Mouse (Mus musculus) stomach, embryonic 14.5 days (tissue): ENCODE measurements around the gene Olfr1369-ps1. TPM values are rescaled to one million over a fixed set of nuclear protein-coding genes. Genes with fewer than 3 reads are reported as not detected.
A peak's percentile ranks its signal among the peaks of the same experiment; 100 is the strongest.

ENCODE experiments used
- ATAC-seq: fragments of 200-750 bp; cut with Nextera tagmentation; 2 replicates; pipeline ENCODE4 v1.8.0; 2017; ENCODE audit warnings: low read depth, moderate TSS enrichment; ENCODE audit not compliant: insufficient number of reproducible peaks, insufficient read depth, low FRiP score
- H3K27ac ChIP-seq: fragments of 300-500 bp; sonication (generic); 2 replicates; pipeline ENCODE4 v1.5.1; 2014; ENCODE audit warnings: mild to moderate bottlenecking, low read length, moderate library complexity, mixed read lengths
- H3K27me3 ChIP-seq: fragments of 300-500 bp; sonication (generic); 2 replicates; pipeline ENCODE4 v1.6.1; 2014; ENCODE audit warnings: low read length, control low read depth, mixed read lengths; ENCODE audit not compliant: control insufficient read depth, insufficient read depth
- H3K36me3 ChIP-seq: fragments of 300-500 bp; sonication (generic); 2 replicates; pipeline ENCODE4 v1.6.1; 2014; ENCODE audit warnings: mild to moderate bottlenecking, control low read depth, low read length, moderate library complexity, mixed read lengths; ENCODE audit not compliant: control insufficient read depth, insufficient read depth
- H3K4me1 ChIP-seq: fragments of 300-500 bp; sonication (generic); 2 replicates; pipeline ENCODE4 v1.6.1; 2014; ENCODE audit warnings: low read length, control low read depth, mixed read lengths; ENCODE audit not compliant: control insufficient read depth, insufficient read depth
- H3K4me2 ChIP-seq: fragments of 300-500 bp; sonication (generic); replicated peaks from 2 replicates; pipeline ENCODE4 v1.6.1; 2014; ENCODE audit warnings: low read depth, low read length, control low read depth
- H3K4me3 ChIP-seq: fragments of 300-500 bp; sonication (generic); 2 replicates; pipeline ENCODE4 v1.5.1; 2014; ENCODE audit warnings: low read depth, low read length, control low read depth
- H3K9ac ChIP-seq: fragments of 300-500 bp; sonication (generic); replicated peaks from 2 replicates; pipeline ENCODE4 v1.6.1; 2014; ENCODE audit warnings: low read depth, mild to moderate bottlenecking, control low read depth, low read length, moderate library complexity, mixed read lengths
- H3K9me3 ChIP-seq: fragments of 300-500 bp; sonication (generic); 2 replicates; pipeline ENCODE4 v1.6.1; 2016; ENCODE audit warnings: low read depth, low read length, control low read depth; ENCODE audit not compliant: control insufficient read depth
- WGBS: fragments of 180-500 bp; shearing (Covaris S2); extraction: QIAGEN DNeasy Blood & Tissue Kit; methylation state at CpG from one replicate; pipeline ENCODE4 v1.1.7; 2014; 5-methylcytosine and 5-hydroxymethylcytosine counted together
- polyA plus RNA-seq: library from polyadenylated mRNA; unstranded; fragments of >200 nt; fragmentation: Nextera tagmentation; extraction: Ambion mirVana; gene quantifications from 2 replicates; pipeline ENCODE4 v1.2.1, GENCODE M21; 2014

Olfr1369-ps1 gene
- polyA plus RNA-seq, 1 experiment from 2014 or later = not detected

GRCm38 (mm10) chr13:21162591-21162990 lies 51.3 kb downstream of the Olfr1369-ps1 start:
- no peaks in the 10 kb centered on the region for H3K9me3 ChIP-seq
- H3K27me3 ChIP-seq = no peaks in the 10 kb centered on the region
- no peak overlapping the region for H3K4me3 ChIP-seq
- H3K9ac ChIP-seq = no peak overlapping the region
- no peak overlapping the region for H3K4me2 ChIP-seq
- ATAC-seq = no peak
- no peaks in the 10 kb centered on the region for H3K36me3 ChIP-seq
- H3K27ac ChIP-seq = no peak overlapping the region
- WGBS = 55% methylated on average over 5 of the region's 5 CpGs
- H3K4me1 ChIP-seq = no peaks in the 10 kb centered on the region

DNA sequence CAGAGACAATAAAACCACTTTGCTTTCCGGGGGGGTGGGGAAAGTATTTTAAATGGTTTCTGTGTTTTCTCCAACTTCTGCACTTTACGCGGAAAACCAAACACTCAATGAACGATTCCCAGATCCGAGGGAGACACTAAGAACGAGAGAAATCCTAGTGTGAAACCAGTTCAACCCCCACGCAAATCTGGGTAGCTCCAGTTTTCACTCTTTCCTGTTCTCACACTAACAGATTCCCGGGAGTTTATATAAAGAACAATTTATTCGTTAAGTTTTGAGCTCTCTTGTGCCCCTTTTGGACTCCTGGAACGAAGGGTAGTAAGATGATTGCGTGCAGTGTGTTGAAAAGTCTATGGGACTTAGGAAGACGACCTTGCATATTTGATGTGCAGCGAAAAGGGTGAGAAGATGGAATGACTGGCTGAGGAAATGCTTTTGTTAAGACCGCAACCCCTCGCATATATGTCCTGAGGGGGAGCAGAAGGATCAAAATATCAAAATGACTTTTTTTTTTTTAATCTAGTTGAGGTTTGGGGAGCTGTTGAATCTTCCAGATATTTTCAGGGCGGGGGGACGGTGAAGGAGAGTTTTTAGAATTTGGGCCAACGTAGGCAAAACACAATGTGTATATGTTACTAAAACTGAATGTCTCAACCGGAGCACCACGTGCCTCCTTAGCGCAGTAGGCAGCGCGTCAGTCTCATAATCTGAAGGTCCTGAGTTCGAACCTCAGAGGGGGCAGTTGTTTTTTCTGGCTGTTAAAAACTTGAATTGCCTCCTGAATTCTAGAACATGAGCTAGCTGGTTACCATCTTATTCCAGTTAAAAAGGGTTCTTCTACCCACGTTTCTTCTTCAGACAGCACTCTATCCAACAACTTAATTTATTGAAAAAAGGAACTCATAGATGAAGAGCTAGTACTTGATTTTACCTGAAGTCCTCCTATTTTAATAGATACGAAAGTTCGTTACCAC lies 55.9 kb downstream of the Olfr1369-ps1 start:
- 1% methylated on average over 27 of the region's 27 CpGs for WGBS
- ATAC-seq = peak; percentile 57; the same call in 1 of the 2 replicates
- peak overlapping the region; percentile 94 for H3K4me2 ChIP-seq
- peak overlapping the region; percentile 72; the same call in 1 of the 2 replicates for H3K27ac ChIP-seq
- no peaks in the 10 kb centered on the region for H3K9me3 ChIP-seq
- H3K4me3 ChIP-seq = peak overlapping the region; percentile 64
- H3K36me3 ChIP-seq = no peaks in the 10 kb centered on the region
- H3K4me1 ChIP-seq = peaks cover 5% of the 10 kb centered on the region; the same call in 1 of the 2 replicates
- H3K9ac ChIP-seq = peak overlapping the region; percentile 42; the same call in 1 of the 2 replicates
- no peaks in the 10 kb centered on the region for H3K27me3 ChIP-seq

DNA sequence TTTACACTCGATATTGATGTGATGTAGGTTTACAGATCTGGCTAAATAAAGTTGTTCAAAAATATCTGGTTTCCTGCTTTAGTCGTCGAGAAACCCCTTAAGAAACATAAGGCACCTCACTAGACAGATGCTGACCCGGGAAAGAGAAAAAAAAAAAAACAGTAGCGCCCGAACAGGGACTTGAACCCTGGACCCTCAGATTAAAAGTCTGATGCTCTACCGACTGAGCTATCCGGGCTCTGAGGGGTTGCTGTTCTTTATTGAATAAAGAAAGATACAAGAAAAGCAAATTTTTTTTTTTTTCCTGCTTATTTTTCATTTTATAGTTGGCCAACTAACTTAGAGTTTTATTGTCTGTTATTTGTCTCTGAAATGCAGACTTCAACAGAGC lies 56.6 kb downstream of the Olfr1369-ps1 start:
- H3K36me3 ChIP-seq = no peaks in the 10 kb centered on the region
- H3K27ac ChIP-seq = no peak overlapping the region
- H3K4me1 ChIP-seq = peaks cover 5% of the 10 kb centered on the region; the same call in 1 of the 2 replicates
- 0 out of 2 replicates have a peak, but pooled peaks have one; percentile 24 for ATAC-seq
- H3K9me3 ChIP-seq = no peaks in the 10 kb centered on the region
- H3K27me3 ChIP-seq = no peaks in the 10 kb centered on the region
- WGBS = 0% methylated on average over 8 of the region's 8 CpGs
- H3K4me2 ChIP-seq = peak overlapping the region; percentile 94
- H3K4me3 ChIP-seq = peak overlapping the region; percentile 64
- H3K9ac ChIP-seq = peak overlapping the region; percentile 25; the same call in 1 of the 2 replicates

- Histone ChIP-seq H3K27ac (peak overlapping the region; percentile 15; the same call in 1 of the 2 replicates), H3K4me1 (peaks cover 5% of the 10 kb centered on the region; the same call in 1 of the 2 replicates), H3K27me3 (no peaks in the 10 kb centered on the region), H3K4me3 (peak overlapping the region; percentile 64), H3K4me2 (peak overlapping the region; percentile 94), H3K9me3 (no peaks in the 10 kb centered on the region), H3K36me3 (no peaks in the 10 kb centered on the region), H3K9ac (peak overlapping the region; percentile 25; the same call in 1 of the 2 replicates)
- no peak for ATAC-seq
- 1% methylated on average over 16 of the region's 16 CpGs for WGBS
Observed at GRCm38 (mm10) chr13:21168371-21169011, 57.2 kb downstream of the Olfr1369-ps1 start.

Other genes with a start within 250 kb of the Olfr1369-ps1 start
- gene Olfr1370, start 36.5 kb upstream of the Olfr1369-ps1 start, polyA plus RNA-seq = not detected in 2 replicates
- gene Olfr263, start 18.2 kb downstream of the Olfr1369-ps1 start, polyA plus RNA-seq = not detected in 2 replicates
- gene Olfr1368, start 34.4 kb downstream of the Olfr1369-ps1 start, polyA plus RNA-seq = not detected in 2 replicates
- gene Trim27, start 68.0 kb downstream of the Olfr1369-ps1 start, polyA plus RNA-seq = 123 and 128 TPM in 2 replicates
- not detected in 2 replicates for gene Gpx5, start 181.2 kb downstream of the Olfr1369-ps1 start, polyA plus RNA-seq
- gene Gpx6, start 200.6 kb downstream of the Olfr1369-ps1 start, polyA plus RNA-seq = not detected in 2 replicates
- not detected in 2 replicates for gene Olfr1367, start 235.4 kb downstream of the Olfr1369-ps1 start, polyA plus RNA-seq